Mouse (Mus musculus) thymus, adult 2 months (tissue): Measurements from ENCODE around the gene Gm45717. TPM values are rescaled to one million over a fixed set of nuclear protein-coding genes. Genes with fewer than 3 reads are reported as not detected.

Source experiments
- DNase-seq: peaks from one replicate; pipeline ENCODE4 v3.0.0; 2021
- H3K27ac ChIP-seq: fragments of 200-500 bp; 2 replicates; pipeline ENCODE4 v1.5.1; 2012; ENCODE audit warnings: low read length, control low read depth; ENCODE audit not compliant: control insufficient read depth, insufficient read depth
- H3K27me3 ChIP-seq: fragments of 200-500 bp; 2 replicates; pipeline ENCODE4 v1.6.1; 2012; ENCODE audit warnings: mild to moderate bottlenecking, low read length, moderate library complexity, mixed read lengths; ENCODE audit not compliant: control insufficient read depth, insufficient read depth
- H3K36me3 ChIP-seq: fragments of 200-500 bp; 2 replicates; pipeline ENCODE4 v1.6.1; 2012; ENCODE audit warnings: mild to moderate bottlenecking, low read length, moderate library complexity; ENCODE audit not compliant: control insufficient read depth, insufficient read depth
- H3K4me1 ChIP-seq: fragments of 200-500 bp; replicated peaks from 2 replicates; pipeline ENCODE4 v1.6.1; 2012; ENCODE audit warnings: low read length; ENCODE audit not compliant: control insufficient read depth, insufficient read depth
- H3K4me3 ChIP-seq: fragments of 200-500 bp; 2 replicates; pipeline ENCODE4 v1.5.1; 2012; ENCODE audit warnings: mild to moderate bottlenecking, low read length, control low read depth, moderate library complexity; ENCODE audit not compliant: control insufficient read depth, insufficient read depth
- CTCF ChIP-seq: fragments of 200-500 bp; IDR thresholded peaks from 2 replicates; pipeline ENCODE4 v1.5.1; 2012; ENCODE audit warnings: mild to moderate bottlenecking, control low read depth, low read length, moderate library complexity, borderline replicate concordance; ENCODE audit not compliant: control insufficient read depth, poor library complexity, insufficient read depth; ENCODE audit errors: extremely low read depth
- POLR2A ChIP-seq: fragments of 200-500 bp; IDR thresholded peaks from 2 replicates; pipeline ENCODE4 v1.6.1; 2012; ENCODE audit warnings: mild to moderate bottlenecking, low read length, control low read depth, moderate library complexity; ENCODE audit not compliant: control insufficient read depth, poor library complexity, insufficient read depth; ENCODE audit errors: extremely low read depth
- WGBS: fragments of 180-500 bp; shearing (Covaris S2); methylation state at CpG from one replicate; pipeline ENCODE4 v1.1.7; 2018; 5-methylcytosine and 5-hydroxymethylcytosine counted together
- polyA plus RNA-seq: library from polyadenylated mRNA; depleted of rRNA; stranded (reverse); fragments of >200 nt; gene quantifications from 2 replicates; pipeline ENCODE4 v1.2.3, GENCODE M21; 2012

The Gm45717 gene
- polyA plus RNA-seq, 1 experiment = not detected

DNA sequence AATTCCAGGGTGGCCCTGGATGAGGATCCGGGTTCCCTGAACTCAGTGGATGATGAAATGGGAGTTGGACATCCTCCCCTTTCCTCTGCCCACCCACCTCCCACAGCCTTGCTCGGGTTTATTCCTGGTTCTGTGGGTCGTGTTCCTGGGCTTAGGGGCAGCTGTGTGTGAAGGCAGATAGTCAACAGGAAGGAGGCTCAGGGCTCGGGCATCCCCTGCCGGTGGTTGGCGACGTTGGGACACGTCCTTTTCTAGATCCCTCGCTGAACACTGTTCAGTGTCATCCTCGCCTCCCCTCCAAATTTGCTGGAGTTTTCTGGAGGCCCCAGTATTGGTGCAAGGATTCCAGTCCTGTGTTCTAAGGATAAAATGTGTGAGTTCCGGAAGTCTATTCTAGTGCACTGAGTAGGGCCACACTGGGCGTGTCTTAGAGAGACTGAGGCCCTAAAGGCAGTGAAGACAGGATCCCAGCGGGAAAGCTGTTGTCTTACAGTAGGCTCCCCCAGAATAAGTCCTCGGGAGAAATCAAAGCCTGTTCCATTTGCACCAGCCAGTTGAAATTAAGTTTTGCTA lies 35.5 kb upstream of the Gm45717 start:
- no peak for TF ChIP-seq POLR2A
- peaks cover 10% of the 10 kb centered on the region for H3K4me1 ChIP-seq
- DNase-seq = no peak
- no peak overlapping the region for H3K27ac ChIP-seq
- H3K36me3 ChIP-seq = no peaks in the 10 kb centered on the region
- H3K27me3 ChIP-seq = no peaks in the 10 kb centered on the region
- 43% methylated on average over 14 of the region's 14 CpGs for WGBS
- no peak overlapping the region for H3K4me3 ChIP-seq

DNA sequence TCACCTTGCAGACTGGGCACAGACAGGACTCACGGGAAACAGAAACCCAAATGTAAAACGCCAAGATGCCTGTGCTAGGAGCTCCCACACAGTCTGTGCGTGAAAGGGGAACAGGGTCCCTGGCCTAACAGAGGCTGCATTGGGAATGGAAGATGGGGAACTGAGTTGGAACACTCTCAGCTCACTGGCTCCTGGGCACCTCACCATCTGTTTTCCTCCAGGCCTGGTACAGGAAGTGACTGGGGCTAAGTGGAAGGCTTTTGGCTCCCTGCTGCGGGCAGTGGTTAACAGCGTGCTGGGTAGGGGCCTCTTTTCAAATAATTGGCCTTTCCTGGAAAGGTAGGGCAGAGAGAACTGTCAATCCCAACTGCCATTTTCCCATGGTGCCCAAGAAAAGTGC lies 34.9 kb upstream of the Gm45717 start:
- no peaks in the 10 kb centered on the region for H3K27me3 ChIP-seq
- no peaks in the 10 kb centered on the region for H3K36me3 ChIP-seq
- no peak overlapping the region for H3K4me3 ChIP-seq
- 29% methylated on average over 5 of the region's 5 CpGs for WGBS
- peaks cover 10% of the 10 kb centered on the region for H3K4me1 ChIP-seq
- H3K27ac ChIP-seq = no peak overlapping the region
- no peak for DNase-seq
- TF ChIP-seq CTCF = no peak
- TF ChIP-seq POLR2A = no peak

DNA sequence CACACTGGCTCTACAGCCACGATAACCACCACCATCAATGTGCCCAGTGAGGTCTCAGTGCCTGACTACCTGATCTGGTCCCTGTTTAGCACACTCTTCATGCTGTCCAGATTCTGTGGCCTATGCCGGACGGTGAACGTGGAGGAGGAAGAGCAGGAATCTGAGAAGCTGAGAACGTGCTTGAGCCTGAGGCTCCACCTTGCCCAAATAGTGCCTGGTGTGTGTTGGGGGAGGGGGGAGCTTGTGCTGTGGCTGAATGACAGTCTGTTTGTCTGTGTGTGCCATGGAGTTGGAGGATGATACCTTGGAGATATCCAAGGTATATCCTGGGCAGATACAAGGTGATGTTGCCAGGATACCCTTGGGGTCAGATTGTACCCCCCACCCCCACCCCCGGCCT lies 34.4 kb upstream of the Gm45717 start:
- Histone ChIP-seq H3K4me3 (no peak overlapping the region), H3K4me1 (peaks cover 10% of the 10 kb centered on the region), H3K27ac (no peak overlapping the region), H3K27me3 (no peaks in the 10 kb centered on the region), H3K36me3 (no peaks in the 10 kb centered on the region)
- TF ChIP-seq POLR2A = no peak
- no peak for TF ChIP-seq CTCF
- DNase-seq = no peak
- WGBS = 31% methylated on average over 6 of the region's 6 CpGs

DNA sequence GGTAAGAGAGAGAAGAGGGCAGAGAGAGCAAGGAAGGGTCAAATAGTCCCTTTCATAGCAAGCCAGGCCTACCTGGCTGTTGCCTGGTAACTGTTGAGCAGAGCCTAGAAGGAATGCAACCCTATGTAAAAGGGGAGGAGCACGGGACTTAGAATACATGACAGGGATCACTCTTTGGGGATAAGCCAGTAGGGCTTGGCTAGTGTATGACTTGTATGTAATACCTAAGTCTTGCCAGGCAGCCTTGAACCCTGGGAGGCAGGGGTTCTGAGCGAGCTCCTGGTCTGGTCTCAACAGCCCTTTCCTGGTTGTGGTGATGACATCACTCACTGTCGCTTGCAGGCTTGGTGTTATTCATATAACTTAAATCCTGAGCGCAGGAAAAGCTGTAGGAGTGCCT lies 33.3 kb upstream of the Gm45717 start:
- DNase-seq = no peak
- WGBS = 90% methylated on average over 4 of the region's 4 CpGs
- Histone ChIP-seq H3K4me1 (peaks cover 10% of the 10 kb centered on the region), H3K27me3 (no peaks in the 10 kb centered on the region), H3K27ac (no peak overlapping the region), H3K36me3 (no peaks in the 10 kb centered on the region), H3K4me3 (no peak overlapping the region)
- TF ChIP-seq CTCF = no peak
- no peak for TF ChIP-seq POLR2A

DNA sequence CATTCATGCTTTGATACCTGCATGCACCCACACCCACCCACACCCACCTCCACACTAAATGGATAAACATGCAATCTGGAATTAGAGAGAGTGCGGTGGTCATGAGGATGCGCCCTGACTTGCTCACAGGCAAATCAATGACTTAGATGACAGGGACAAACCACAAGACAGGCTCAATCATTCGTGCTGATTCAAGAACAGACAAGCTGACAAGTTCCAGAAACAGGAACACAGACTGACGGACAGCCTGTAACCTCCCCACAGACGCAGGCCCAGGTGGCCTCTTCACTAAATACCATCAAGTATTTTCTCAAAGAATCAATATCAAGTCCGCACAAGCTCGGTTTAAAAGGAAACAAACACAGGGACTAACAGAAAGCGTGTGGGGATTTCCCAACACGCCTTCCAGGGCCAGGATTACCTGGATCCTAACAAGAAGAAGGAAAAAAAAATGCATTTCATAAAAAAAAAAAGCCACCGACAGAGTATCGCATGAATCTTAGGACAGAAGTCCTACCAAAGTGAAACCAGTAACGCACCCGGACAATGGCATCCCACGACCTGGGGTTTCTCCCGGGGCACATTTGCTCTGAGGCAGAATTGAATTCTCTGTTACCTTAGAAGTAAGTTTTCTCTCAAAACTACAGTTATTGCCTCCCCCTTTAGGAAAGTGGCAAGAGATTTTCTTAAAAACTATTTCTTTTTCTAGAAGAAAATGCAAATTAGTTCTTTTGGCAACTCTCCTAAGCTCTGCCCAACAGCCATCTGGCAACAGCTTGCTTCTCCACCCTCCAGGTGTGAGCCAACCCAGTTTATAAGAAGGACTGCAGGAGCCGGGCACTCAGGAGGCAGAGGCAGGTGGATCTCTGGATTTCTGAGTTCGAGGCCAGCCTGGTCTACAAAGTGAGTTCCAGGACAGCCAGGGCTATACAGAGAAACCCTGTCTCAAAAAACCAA lies 31.7 kb upstream of the Gm45717 start:
- TF ChIP-seq POLR2A (no peak), CTCF (no peak)
- Histone ChIP-seq H3K4me1 (peaks cover 10% of the 10 kb centered on the region), H3K36me3 (no peaks in the 10 kb centered on the region), H3K27ac (no peak overlapping the region), H3K4me3 (no peak overlapping the region), H3K27me3 (no peaks in the 10 kb centered on the region)
- DNase-seq = no peak
- WGBS = 33% methylated on average over 17 of the region's 17 CpGs

DNA sequence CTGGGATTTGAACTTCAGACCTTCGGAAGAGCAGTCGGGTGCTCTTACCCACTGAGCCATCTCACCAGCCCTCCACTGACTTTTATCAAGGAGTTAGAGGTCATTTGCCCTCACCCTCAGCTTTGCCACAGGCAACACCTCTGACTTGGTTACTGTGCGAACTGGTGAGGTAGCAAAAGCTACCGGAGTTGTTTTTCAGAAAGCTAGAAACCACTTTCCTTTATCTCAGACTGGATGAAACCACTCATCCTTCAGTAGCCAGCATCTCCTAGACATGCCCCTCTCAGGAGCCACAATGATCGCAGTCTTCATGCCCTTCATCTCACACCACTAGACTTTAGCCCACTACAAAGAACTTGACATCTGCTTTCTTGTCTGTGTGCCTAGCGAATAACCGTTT lies 27.2 kb upstream of the Gm45717 start:
- TF ChIP-seq POLR2A = no peak
- TF ChIP-seq CTCF = no peak
- Histone ChIP-seq H3K4me1 (no peaks in the 10 kb centered on the region), H3K27ac (no peak overlapping the region), H3K27me3 (no peaks in the 10 kb centered on the region), H3K36me3 (no peaks in the 10 kb centered on the region), H3K4me3 (no peak overlapping the region)
- WGBS = 20% methylated on average over 7 of the region's 7 CpGs
- DNase-seq = no peak
